Mouse (Mus musculus) stomach, embryonic 14.5 days (tissue): ENCODE results near the gene Col6a4. TPM values are rescaled to one million over a fixed set of nuclear protein-coding genes. Genes with fewer than 3 reads are reported as not detected.

Experiments
- ATAC-seq: fragments of 200-750 bp; cut with Nextera tagmentation; 2 replicates; pipeline ENCODE4 v1.8.0; 2017; ENCODE audit warnings: low read depth, moderate TSS enrichment; ENCODE audit not compliant: insufficient number of reproducible peaks, insufficient read depth, low FRiP score
- H3K27ac ChIP-seq: fragments of 300-500 bp; sonication (generic); 2 replicates; pipeline ENCODE4 v1.5.1; 2014; ENCODE audit warnings: mild to moderate bottlenecking, low read length, moderate library complexity, mixed read lengths
- H3K27me3 ChIP-seq: fragments of 300-500 bp; sonication (generic); 2 replicates; pipeline ENCODE4 v1.6.1; 2014; ENCODE audit warnings: low read length, control low read depth, mixed read lengths; ENCODE audit not compliant: control insufficient read depth, insufficient read depth
- H3K36me3 ChIP-seq: fragments of 300-500 bp; sonication (generic); 2 replicates; pipeline ENCODE4 v1.6.1; 2014; ENCODE audit warnings: mild to moderate bottlenecking, control low read depth, low read length, moderate library complexity, mixed read lengths; ENCODE audit not compliant: control insufficient read depth, insufficient read depth
- H3K4me1 ChIP-seq: fragments of 300-500 bp; sonication (generic); 2 replicates; pipeline ENCODE4 v1.6.1; 2014; ENCODE audit warnings: low read length, control low read depth, mixed read lengths; ENCODE audit not compliant: control insufficient read depth, insufficient read depth
- H3K4me2 ChIP-seq: fragments of 300-500 bp; sonication (generic); replicated peaks from 2 replicates; pipeline ENCODE4 v1.6.1; 2014; ENCODE audit warnings: low read depth, low read length, control low read depth
- H3K4me3 ChIP-seq: fragments of 300-500 bp; sonication (generic); 2 replicates; pipeline ENCODE4 v1.5.1; 2014; ENCODE audit warnings: low read depth, low read length, control low read depth
- H3K9ac ChIP-seq: fragments of 300-500 bp; sonication (generic); replicated peaks from 2 replicates; pipeline ENCODE4 v1.6.1; 2014; ENCODE audit warnings: low read depth, mild to moderate bottlenecking, control low read depth, low read length, moderate library complexity, mixed read lengths
- H3K9me3 ChIP-seq: fragments of 300-500 bp; sonication (generic); 2 replicates; pipeline ENCODE4 v1.6.1; 2016; ENCODE audit warnings: low read depth, low read length, control low read depth; ENCODE audit not compliant: control insufficient read depth
- WGBS: fragments of 180-500 bp; shearing (Covaris S2); extraction: QIAGEN DNeasy Blood & Tissue Kit; methylation state at CpG from one replicate; pipeline ENCODE4 v1.1.7; 2014; 5-methylcytosine and 5-hydroxymethylcytosine counted together
- polyA plus RNA-seq: library from polyadenylated mRNA; unstranded; fragments of >200 nt; fragmentation: Nextera tagmentation; extraction: Ambion mirVana; gene quantifications from 2 replicates; pipeline ENCODE4 v1.2.1, GENCODE M21; 2014

Col6a4 gene
- polyA plus RNA-seq, 1 experiment from 2014 or later = 22.3 TPM

DNA sequence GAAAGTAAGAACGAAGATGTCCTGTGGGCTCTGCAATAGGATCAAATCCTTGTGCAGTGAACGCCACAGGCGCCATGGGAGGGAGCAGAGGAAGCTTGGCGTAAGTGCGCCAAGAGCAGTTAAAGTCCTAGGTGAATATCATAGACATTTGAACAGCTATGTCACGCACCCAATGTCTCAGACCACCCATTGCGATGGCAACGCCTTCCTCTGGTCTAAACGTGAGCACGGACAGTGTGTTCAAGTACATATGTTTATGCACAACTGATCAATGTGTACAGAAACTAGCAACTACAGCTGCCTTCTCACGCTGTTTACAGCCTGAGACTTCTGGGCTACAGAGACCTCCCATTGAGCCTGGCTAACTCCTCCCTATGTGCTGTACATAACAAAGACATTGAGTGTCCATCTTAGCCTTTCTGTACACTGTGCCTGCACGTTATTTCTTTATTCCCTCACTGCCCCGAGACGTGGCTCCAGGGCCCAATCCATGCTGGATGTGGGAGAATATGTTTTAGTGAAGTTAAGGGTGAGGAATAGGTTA lies 125.2 kb downstream of the Col6a4 start:
- H3K27me3 ChIP-seq = no peaks in the 10 kb centered on the region
- H3K9ac ChIP-seq = no peak overlapping the region
- no peak overlapping the region for H3K27ac ChIP-seq
- no peaks in the 10 kb centered on the region for H3K9me3 ChIP-seq
- no peak overlapping the region for H3K4me2 ChIP-seq
- no peak overlapping the region for H3K4me3 ChIP-seq
- H3K36me3 ChIP-seq = no peaks in the 10 kb centered on the region
- 86% methylated on average over 14 of the region's 14 CpGs for WGBS
- no peak for ATAC-seq
- H3K4me1 ChIP-seq = 0 out of 2 replicates have a peak, but pooled peaks cover 4% of the 10 kb centered on the region

DNA sequence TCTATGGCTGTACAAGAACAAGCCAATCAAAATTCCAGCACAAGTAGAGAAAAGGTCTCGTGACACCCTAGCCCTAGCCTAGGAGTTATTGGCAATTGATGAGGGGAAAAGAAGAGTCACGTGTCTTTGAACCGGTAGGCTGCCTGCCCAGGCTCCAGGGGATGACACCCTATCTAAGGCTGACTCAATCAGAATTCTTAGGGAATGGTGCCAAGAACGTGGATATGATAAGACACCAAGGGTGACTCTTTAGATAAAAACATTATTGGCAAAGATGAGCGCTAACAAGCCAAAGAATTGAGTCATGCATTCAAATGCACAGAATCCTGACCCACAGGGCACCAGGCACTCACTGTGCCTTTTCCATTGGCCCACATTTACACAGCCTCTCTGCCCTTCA lies 125.7 kb downstream of the Col6a4 start:
- Histone ChIP-seq H3K36me3 (no peaks in the 10 kb centered on the region), H3K4me1 (0 out of 2 replicates have a peak, but pooled peaks cover 4% of the 10 kb centered on the region), H3K27ac (no peak overlapping the region), H3K4me2 (no peak overlapping the region), H3K9ac (no peak overlapping the region), H3K4me3 (no peak overlapping the region), H3K9me3 (no peaks in the 10 kb centered on the region), H3K27me3 (no peaks in the 10 kb centered on the region)
- no peak for ATAC-seq
- WGBS = 79% methylated on average over 5 of the region's 5 CpGs

DNA sequence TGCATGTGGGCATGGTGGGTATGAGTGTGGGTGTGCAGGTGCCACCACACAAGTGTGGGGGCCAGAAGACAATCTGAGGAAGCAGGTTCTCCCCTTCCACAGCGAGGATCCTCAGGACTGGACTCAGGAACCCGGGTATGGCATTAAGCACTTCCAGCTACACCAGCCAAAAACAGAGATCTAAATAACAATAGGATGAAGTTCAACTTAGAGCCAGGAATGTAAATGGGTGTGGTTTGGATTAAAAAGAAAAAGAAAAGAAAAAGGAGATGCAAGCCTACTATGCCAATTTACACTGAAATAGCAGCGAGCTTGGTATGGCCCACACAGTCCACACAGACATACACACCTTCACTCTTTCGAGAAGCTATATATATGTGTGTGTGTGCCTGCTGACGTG lies 128.6 kb downstream of the Col6a4 start:
- Histone ChIP-seq H3K9ac (no peak overlapping the region), H3K27me3 (no peaks in the 10 kb centered on the region), H3K4me3 (no peak overlapping the region), H3K4me1 (0 out of 2 replicates have a peak, but pooled peaks cover 4% of the 10 kb centered on the region), H3K4me2 (no peak overlapping the region), H3K36me3 (no peaks in the 10 kb centered on the region), H3K9me3 (no peaks in the 10 kb centered on the region), H3K27ac (no peak overlapping the region)
- ATAC-seq = no peak
- 80% methylated on average over 5 of the region's 5 CpGs for WGBS

DNA sequence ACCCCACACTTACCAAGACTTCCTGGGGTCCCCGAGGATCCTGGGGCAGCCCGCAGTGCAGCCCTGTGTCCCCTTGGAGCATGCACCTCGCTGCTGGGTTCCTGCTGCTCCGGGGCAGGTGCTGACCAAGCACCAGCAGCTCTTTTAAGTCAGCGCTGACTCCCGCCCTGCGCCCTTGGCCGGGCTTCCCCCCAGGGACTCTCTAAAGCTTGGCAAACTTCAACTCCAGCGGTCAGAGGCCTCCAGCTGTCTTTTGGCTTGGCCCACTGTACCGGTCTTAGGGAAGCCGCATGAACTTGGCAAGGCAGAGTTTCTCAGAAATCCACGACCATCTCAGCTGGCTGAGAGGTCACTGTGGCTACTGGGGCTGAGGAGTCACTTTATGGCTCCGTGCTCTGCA lies 136.1 kb downstream of the Col6a4 start, which contains the start of gene Col6a5:
Col6a5 (minus strand) TSS at position 111 of the 400 bp plus-strand sequence.
- no peaks in the 10 kb centered on the region for H3K9me3 ChIP-seq
- H3K9ac ChIP-seq = no peak within 1 kb of the TSS; the same call in 1 of the 2 replicates
- H3K4me1 ChIP-seq = peaks cover 15% of the 10 kb centered on the region
- no peak within 1 kb of the TSS for H3K4me3 ChIP-seq
- no peaks in the 10 kb centered on the region for H3K36me3 ChIP-seq
- peak within 1 kb of the TSS; percentile 29 for H3K4me2 ChIP-seq
- 13% methylated on average over 13 of the region's 13 CpGs for WGBS
- ATAC-seq = no peak
- no peak within 1 kb of the TSS for H3K27ac ChIP-seq
- H3K27me3 ChIP-seq = no peaks in the 10 kb centered on the region

DNA sequence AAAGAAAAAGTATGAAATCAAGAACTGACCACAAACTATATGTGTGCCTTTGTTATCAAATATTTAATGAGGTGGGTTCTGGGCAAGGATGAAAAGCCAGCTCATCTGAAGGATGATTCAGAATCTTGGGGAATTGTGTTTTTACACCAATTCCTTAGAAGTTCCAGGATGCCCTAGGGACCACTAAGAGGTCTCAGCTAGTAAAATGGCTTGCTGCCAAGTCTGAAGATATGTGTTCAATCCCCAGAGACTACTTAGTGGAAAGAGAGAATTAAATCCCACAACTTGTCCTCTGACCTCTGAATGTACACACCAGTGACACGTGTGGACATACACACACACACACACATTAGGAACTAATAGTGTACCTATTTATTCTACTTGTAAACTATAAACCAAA lies 137.5 kb downstream of the Col6a4 start:
- no peak overlapping the region for H3K4me2 ChIP-seq
- H3K9ac ChIP-seq = no peak overlapping the region
- no peaks in the 10 kb centered on the region for H3K27me3 ChIP-seq
- ATAC-seq = no peak
- H3K36me3 ChIP-seq = no peaks in the 10 kb centered on the region
- no peak overlapping the region for H3K4me3 ChIP-seq
- 53% methylated on average over 1 of the region's 1 CpGs for WGBS
- H3K4me1 ChIP-seq = peaks cover 15% of the 10 kb centered on the region
- H3K9me3 ChIP-seq = no peaks in the 10 kb centered on the region
- H3K27ac ChIP-seq = no peak overlapping the region

DNA sequence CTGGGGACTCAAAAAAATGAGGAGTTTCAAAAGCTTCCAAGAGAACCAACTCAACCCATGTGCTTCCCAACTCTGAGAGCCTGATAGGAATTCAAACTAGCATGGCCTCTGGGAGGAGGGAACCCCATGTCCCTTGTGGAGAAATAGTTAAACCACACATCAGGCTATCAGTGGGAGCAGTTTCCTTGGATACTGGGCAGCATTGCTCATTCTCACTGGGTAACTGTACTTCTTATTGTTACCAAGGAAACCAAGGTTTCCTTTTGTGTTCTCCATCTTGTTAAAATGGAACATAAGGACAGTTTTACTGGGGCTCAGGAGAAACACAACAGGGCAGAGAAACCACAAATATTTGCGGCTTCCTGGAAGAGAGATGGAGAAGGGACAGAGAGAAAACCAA lies 146.8 kb downstream of the Col6a4 start:
- H3K9me3 ChIP-seq = no peaks in the 10 kb centered on the region
- H3K27me3 ChIP-seq = no peaks in the 10 kb centered on the region
- 81% methylated on average over 1 of the region's 1 CpGs for WGBS

DNA sequence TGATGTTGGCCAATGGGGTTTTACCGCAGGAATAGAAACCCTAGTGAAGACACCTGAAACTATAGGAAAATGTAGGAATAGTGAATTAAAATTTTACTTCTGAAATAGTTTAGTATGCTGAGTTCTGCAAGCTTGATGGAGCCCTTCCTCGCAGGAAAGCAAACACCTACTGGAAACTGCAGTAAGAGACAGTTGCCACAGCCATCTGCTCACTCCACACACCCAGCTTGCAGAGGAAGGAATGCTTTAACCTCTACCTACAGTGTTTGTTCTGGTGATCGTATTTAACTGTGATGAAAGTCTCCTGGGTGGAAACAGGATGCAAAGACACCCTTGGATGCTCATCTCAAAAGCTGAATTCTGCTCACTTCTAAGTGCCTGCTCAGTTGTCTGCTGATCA lies 149.0 kb downstream of the Col6a4 start:
- H3K27ac ChIP-seq = no peak overlapping the region
- H3K27me3 ChIP-seq = no peaks in the 10 kb centered on the region
- no peak for ATAC-seq
- H3K9me3 ChIP-seq = no peaks in the 10 kb centered on the region
- no peaks in the 10 kb centered on the region for H3K4me1 ChIP-seq
- no peaks in the 10 kb centered on the region for H3K36me3 ChIP-seq
- WGBS = 64% methylated on average over 3 of the region's 3 CpGs
- H3K9ac ChIP-seq = no peak overlapping the region
- no peak overlapping the region for H3K4me2 ChIP-seq
- H3K4me3 ChIP-seq = no peak overlapping the region

More for the DNA sequence above, 146.8 kb downstream of the Col6a4 start:
- Histone ChIP-seq H3K4me3 (no peak overlapping the region), H3K9ac (no peak overlapping the region), H3K36me3 (no peaks in the 10 kb centered on the region), H3K4me2 (no peak overlapping the region), H3K4me1 (no peaks in the 10 kb centered on the region), H3K27ac (no peak overlapping the region)
- no peak for ATAC-seq
